Mouse (Mus musculus) 416B (cell line): Measurements from ENCODE around the gene Itgav.

ENCODE experiments used
- DNase-seq: peaks from one replicate; pipeline ENCODE4 v3.0.0; 2011; ENCODE audit warnings: low read depth

The Itgav gene

DNA sequence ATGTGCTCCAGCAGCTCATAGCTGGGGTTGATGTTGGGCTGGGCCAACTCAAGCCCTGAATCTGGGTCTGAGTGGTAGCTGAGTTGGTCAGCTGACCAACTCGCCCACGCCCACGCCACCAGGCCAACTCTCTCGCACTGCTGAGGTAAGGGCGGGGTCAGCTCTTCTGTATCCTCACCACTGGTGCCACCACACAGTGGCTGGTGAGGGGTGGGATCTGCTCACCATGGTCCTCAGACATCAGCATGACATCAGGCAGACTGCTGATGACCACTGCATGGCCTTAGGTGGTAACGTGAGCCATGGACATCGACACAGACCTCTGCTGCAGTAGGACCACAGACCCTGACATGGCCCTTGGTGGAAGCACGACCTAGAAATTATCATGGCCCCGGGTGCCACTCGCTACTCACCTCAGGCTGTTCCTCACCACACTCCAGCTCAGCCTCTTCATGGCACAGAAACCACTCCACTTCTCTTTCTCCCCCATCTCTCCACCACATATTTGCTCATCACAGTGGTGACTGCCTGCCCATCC lies 24.5 kb downstream of the Itgav start:
- no peak for DNase-seq

DNA sequence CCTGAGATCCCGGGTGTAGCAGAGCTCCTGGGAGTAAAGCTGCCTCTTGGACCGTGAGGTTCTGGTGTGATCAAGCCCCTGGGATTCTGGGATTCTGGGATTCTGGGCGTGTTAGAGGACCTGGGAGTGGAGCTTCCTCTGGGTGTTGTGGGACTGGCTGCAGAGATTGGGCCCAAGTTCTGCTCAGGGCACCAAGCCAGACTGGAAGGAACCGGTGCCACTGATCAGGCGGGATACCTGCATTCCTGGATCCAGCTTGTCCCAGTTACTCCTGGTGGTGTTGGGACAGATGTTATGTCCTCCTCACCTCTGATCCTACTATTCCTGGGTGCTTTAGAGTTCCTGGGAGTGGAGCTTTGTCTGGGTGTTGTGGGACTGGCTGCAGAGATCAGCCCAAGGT lies 28.8 kb downstream of the Itgav start:
- no peak for DNase-seq

DNA sequence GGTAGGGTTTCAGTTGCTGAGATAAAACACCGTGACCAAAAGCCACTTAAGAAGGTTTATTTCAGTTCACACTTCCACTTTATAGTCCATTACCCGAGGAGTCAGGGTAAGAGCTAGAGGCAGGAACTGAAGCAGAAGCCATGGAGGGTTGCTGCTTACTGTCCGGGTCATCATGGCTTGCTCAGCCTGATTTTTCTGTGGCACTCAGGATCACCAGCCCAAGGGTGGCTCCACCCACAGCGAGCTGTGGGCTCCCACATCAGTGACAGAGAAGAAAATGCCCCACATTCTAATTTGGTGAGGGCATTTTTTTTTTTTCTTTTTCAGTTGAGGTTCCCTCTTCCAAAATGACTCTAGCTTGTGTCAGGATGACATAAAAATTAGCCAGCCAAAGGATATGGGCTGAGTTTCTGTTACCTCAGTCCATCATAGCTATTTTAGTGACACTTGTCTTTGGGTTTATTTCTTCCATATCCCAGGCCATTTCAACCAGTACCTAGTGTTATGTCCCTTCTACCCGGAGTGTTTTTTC lies 30.2 kb downstream of the Itgav start:
- DNase-seq, result no peak

DNA sequence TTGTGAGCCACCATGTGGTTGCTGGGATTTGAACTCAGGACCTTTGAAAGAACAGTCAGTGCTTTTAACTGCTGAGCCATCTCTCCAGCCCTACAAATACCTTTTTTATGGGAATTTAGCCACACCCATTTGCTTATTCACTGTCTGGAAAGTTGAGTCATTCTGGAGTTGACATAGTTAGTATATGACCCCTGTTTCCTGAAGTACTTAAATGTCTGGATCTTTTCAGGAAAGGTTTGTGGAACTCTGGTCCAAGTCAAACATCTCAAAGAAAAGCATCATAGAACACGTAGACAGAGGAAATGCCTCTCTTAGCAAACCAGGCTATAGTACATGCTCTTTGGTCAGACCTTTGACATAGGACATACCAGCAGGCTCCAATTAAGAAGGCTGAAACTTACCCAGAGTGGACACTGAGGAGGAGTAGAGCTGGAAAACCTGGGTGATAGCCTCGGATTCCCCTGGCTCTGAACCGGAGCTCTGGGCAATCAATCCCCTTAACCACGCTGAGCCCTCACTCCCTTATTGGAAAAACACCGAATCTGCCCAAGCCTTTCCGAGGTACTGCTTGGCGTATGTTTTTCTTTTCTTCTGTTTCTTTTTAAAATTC lies 34.5 kb downstream of the Itgav start:
- DNase-seq, result no peak

DNA sequence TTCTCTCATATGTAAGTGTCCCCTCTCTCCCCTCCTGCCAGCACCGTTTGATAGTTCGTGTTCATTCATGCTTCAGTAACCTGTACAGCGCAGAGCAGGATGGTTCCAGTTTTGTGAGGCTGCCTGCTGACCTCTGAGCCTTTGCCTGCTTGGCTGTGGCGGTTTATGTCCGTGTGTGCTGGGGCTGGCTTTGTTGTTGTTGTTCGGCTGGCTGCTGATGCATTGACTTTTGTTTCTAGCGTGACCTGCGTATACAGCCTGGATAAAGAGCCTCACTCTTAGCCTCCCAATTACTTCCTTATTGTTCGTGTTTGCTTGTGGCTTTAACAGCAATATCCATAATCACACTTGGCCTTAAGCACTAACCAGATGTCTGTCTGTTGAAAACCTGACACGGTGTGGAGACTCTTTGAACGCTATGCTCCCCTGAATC lies 35.0 kb downstream of the Itgav start:
- DNase-seq, result no peak

DNA sequence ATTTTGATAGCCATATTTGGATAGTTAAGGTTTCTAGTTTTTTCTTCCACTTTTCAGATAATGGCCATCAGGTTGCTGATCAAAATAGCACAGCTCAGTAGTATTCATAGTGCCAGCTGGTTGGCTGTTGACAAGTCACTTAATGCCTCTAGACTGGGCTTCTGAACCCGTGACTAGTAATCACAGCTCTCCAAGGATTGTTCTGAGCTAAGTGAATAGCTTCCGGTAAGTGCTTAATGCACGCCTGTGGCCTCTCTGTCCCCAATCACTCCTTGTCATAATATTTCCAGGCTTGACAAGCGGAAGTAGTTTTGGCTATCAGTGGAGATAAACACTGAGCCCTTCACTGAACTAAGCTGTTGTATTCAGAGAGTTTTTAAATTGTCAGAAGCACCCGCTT lies 35.5 kb downstream of the Itgav start:
- DNase-seq, result no peak

DNA sequence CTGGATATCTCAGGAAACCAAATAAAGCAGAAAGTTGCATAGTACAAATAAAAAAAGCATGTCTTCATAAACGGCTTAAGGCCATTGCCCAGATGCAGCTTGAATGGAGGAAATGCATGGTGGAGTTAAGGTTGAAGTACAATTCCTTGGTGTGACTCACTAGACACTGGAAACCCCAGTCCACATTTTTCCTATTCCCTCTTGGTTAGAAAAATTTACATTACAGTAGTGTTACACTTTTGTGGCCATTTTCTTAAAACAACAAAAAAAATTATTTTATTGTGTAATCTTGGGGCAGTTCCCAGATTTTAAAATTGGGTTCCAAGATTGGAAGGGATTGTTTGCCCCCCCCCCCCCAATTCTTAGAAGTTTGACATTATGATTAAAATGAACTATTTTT lies 35.9 kb downstream of the Itgav start:
- peak; percentile 13 for DNase-seq

DNA sequence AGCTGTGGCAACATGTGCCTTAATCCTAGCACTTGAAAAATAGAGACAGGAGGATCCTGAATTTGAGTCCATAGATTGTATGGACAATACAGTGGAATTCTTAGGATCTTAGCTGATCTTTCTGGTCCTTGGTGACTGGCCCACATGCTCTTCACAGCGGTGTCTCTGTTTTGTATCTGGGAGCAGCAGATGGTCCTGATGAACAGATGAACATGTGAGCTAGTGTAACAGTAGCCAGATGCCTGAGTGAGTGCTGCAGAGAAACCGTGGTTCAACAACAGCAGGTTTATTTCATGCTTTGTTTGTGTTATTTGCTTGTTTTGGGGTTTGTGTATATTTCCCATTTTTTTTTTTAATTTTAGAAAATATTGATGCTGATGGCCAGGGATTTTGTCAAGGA lies 37.3 kb downstream of the Itgav start:
- no peak for DNase-seq

DNA sequence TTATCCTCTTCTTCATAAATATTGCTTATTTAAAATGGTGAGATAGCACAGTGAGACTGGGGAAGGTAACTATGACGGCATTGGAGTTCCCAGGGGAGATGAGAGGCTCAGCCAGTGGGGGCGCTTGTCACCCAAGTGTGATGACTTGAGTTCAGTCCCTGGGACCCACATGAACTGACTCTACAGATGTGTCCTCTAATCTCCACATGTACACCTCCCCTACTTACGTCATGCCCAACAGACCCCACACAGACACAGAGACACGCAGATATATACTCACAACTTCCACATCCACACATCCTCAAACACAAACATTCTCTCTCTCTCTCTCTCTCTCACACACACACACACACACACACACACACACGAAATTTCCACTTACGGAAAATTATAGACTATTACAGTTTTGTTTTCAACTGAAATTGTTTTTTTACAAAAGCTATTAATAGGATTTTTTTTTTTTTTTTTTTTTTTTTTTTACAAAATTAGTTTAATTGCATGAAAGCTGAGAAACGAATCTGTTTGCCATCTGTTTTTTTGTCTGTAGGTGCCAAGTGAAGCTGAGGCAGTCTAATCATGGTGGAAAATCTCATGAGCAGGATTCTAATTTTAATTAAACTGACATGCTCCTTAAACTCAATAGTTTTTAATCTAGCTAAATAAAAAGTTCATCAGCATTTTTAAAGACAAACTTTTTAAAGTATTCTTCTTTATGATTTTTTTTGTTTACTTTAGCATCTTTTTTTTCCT lies 38.1 kb downstream of the Itgav start:
- no peak for DNase-seq

DNA sequence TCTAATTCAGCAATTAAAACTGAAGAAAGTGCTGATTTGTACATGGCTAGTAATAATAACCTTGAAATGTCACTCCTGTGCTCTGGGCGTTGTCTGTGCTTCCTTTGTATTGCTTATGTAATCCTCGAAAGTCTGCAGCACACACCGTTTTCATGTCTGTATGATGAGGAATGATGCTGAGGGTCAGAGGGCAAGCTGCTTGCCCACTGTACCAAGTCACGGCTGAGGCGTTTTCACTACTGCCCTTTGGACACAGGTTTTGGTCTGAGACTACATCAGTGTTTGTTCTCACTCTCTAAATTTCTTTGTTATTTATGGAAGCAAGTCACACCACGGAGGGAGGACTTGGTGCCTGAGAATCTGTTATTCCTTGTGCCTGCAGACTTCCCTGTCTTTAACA lies 41.9 kb downstream of the Itgav start:
- no peak for DNase-seq

DNA sequence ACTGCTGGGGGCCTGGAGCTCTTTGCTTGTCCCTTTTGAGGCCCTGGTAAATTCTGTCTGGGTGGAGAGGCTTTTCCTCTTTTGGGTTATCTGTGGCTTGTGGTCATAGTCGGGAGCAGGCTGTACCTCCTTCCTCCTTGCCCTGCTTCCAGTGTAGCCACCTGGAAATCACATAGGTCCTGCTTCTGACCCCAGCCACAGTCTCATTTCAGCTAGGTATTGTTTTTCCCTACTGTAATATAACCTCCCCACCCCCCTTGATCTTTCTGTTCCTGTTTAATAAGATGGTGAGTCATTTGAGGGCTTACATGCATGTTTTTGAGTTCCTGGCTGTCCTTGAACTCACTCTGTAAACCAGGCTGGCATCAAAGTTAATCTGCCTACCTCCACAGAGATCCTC lies 42.7 kb downstream of the Itgav start:
- DNase-seq, result peak; percentile 72

DNA sequence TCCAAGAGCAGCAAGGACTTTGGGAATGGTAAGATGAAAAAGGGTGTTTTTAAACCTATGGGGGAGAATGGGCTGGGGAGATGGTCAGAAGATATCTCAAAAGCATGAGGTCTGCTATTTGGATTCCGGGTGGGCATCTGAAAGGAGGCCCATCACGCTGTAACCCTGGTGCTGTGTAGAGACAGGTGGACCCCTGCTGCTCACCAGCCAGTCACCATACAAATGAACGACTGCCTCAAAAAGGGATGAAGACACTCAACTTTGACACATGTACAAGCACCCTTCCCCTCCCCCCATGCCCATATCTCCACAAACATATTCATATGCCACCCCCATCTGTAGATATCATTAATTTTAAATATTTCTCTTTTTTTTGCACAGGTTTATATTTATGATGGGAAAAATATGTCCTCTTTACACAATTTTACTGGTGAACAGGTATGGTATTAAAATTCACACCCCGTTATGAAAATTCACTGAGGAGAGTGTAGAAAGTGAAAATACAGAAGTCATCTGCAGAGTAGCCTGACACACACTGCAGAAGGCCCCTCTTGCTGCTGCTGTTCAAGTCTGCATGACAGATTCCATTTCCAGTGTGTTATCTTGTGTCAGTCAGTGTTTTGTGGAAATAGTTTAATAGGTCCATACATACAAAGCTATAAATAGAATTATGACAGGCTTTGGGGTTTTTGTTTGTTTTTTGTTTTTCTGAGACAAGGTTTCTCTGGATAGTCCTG lies 44.3 kb downstream of the Itgav start:
- no peak for DNase-seq

DNA sequence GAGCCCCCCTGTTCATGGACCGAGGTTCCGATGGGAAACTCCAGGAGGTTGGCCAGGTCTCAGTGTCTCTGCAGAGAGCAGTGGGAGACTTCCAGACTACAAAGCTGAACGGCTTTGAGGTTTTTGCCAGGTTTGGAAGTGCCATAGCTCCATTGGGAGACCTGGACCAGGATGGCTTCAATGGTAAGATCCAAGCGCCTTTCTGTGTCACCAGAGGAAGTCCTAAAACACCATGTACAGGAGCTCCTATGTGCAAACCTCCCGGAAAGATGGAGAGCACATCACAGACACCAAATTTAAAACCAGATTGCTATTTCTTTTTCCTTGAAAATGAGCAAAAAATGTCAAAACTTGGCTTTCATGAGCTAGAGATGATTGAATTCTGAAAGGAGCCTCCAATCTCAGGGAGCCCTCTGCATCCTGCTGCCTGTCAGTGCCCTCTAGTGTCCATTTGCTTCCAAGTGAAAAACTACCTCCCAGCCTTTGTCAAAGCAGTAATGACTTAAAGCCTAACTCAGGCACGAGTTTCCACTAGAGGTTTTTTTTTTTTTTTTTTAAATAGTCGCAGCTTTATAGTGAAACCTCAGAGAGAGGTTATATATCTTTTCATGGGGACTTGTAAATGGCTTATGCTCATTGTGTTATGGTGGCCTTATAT lies 47.1 kb downstream of the Itgav start:
- peak; percentile 75 for DNase-seq

DNA sequence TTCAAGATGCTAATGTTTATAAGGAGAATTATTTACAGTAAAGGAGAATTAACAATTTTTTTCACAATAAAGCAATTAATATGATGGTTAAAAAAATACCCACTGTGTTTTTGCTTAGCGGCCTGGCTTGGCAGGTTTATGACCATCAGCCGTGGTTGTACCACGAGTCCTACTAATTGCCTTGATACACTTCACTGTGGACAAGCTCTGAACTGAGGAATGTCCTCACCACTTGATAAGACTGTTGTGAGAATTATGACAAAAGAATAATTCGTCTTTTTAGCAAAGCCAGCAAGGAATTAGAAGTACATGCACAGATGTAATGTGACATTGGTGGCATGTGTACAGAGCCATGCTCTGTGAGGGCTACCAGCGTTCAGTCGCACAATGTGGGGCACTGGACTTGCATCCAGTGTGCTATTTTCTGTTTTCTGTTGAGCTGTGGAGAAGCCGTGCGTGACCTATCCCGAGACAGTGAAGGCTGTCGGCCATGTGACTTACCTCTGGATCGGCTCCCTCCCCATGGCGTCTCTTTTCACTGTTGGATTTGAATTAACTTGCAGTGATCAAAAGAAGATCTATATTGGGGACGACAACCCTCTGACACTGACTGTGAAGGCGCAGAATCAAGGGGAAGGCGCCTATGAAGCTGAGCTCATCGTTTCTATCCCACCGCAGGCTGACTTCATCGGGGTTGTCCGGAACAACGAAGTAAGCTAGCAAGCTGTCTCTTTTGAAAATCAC lies 67.3 kb downstream of the Itgav start:
- no peak for DNase-seq

DNA sequence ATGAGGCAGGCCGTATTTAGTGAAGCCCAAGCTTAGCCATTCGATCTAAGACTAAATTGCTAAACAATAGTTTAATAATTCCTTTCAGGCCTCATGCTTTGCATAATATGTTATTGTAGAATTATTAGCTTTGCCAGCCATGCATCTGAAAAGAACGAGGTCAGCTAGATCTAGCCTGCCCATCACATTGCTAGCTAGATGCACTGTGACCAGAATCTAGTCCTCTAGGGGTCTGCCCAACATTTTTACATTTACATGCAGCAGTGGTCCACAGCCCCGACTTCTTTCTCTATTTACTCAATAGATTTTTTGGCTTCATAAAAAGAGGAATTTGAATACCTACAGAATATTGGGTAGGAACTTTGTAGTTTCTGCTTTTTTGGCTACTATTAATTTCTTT lies 67.9 kb downstream of the Itgav start:
- no peak for DNase-seq

DNA sequence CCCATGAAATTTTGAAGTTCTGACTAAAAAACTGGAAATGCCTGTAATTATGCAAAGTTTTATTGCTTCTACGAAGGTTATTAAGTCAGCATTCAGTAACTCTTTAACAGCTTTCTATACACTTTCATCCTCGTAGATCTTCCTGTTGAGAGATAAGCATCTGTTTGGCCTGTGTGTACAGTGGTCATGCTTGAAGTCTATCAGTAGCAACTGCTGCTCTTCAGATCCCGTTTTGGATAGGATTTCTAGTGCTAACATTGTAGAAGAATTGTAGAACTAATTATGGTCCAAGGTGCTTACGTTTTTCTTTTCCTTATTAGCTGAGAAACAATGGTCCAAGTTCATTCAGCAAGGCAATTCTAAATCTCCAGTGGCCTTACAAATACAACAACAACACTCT lies 71.6 kb downstream of the Itgav start:
- peak; percentile 16 for DNase-seq

DNA sequence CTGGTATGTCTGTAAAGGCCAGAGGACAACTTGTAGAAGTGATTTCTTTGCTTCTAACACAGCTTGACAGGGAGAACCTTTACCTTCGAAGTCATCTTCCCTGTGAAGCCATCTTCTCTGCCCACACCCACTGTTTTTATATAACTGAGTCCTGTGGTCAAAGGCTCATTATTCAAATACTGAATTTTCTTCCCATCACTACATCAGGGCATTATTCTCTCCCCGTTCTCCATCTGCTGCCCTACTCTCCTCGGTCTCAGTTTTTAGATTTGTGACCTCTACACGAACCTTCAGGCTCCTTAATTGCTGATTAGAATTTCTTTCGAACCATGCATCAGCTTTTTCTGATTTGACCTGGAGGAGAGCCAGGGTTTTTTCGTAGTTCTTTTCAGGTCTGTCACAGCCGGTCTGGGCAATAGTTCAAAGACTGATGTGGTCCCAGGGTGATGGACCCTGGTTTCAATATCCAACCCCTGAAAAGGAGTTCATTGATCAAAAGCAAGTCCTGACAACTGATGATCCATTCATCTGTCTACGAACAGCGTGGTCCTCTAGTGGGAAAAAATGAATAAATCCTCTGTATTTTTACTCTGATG lies 73.8 kb downstream of the Itgav start:
- no peak for DNase-seq

DNA sequence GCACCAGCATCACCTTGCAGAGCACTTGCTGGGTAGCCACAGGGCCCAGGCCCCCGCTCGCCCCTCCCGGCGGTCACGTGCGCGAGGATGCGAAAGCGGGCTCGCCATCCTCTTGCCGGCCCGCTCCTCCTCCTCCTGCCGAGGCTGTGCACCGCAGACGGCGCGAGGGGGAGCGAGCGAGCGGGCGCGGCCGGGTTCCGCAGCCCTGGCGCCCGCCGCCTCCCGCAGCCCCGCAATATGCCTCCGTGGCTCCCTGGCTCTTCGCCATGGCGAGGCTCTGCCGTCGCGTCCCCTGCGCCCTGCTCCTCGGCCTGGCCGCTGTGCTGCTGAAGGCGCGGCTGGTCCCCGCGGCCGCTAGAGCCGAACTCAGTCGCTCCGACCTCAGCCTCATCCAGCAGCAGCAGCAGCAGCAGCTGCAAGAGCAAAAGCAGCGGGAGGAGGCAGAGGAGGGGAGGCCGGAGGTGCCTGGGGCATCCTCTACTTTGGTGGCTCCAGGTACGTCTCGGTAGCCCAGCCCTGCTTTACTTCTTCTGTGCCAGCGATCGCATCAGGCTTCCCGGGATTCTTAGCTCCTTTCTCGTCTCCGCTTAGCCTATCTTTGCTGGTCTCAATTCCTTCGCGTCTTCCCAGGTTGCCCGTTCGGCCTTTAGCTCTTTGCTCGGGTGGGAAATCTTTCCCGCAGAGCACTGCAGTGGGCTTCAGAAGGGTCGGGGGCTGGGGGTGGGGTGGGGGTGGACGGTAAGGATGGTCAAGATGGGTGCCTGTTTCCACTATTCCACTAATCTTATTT lies 88.5 kb downstream of the Itgav start, which contains the start of gene Fam171b:
Fam171b (plus strand) TSS at position 154 of the 790 bp plus-strand sequence.
- peak; percentile 68 for DNase-seq

DNA sequence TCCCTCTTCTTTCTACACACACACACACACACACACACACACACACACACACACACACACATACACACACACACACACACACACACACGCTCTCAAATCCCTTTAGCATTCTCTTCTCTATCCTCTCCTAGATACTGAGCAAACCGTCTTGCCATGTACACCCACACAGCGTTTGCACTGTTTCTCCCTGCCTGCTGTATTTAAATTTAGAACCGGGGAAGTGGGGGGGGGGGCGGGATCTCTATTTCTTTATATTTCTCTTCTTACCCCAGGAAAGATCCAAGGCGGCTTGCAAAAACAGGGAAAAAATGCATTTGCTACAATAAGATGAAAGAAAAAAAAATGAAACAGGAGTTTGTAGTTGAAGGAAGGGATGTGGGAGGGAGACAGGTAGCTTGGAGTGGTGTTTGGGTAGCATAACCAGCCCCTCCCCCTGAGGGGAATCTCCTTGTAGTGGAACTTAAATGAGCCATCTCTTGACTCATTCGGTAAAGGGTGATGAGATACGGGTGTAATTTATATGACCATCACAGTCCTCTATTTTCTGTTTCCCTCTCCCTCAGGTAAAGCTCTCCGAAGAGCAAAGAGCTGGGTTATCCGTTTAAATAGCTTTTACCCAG lies 89.2 kb downstream of the Itgav start:
- DNase-seq, result no peak

DNA sequence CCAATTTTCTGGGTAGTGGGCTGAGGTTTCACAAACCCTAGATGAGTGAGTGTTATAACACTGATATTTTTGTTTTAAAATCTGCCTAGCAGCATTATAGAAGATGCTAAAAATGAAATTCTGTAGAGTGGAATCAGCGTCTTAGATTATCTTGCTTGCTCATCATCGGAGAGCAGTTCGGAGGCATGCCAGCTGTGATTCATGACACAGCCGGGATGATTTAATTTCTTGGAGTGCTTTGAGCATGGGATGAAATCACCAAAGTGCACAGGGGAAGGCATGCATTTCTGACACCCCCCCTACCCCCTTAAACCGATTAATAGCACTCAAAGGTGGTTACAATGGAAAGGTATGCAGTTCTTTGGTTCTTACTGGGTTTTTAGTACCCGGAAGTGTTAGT lies 89.8 kb downstream of the Itgav start:
- DNase-seq, result no peak
